Mouse (Mus musculus) granulocyte monocyte progenitor cell, adult 5-6 weeks (primary cell): ENCODE measurements around the gene Kif1bp. TPM values are rescaled to one million over a fixed set of nuclear protein-coding genes. Genes with fewer than 3 reads are reported as not detected.

Experiments used
- ATAC-seq: replicated peaks from 2 replicates; pipeline ENCODE4 v1.8.0; 2016; ENCODE audit warnings: mild to moderate bottlenecking, moderate TSS enrichment, inconsistent platforms; ENCODE audit not compliant: poor library complexity, severe bottlenecking
- total RNA-seq, 2 experiments: library from RNA; stranded (forward) in 1 of 2; stranded (reverse) in 1 of 2; fragments of 200-712, 200-1000 nt in 1 of 2; fragments of >200 nt in 1 of 2; fragmentation: Nextera tagmentation in 1 of 2; gene quantifications; 2 replicates each; pipeline ENCODE4 v1.2.3; 2014 to 2017

Kif1bp gene
- total RNA-seq, 2 experiments from 2014 or later = 16.4 to 27.9 TPM

- ATAC-seq = no peak
These were observed 20.5 kb downstream of the Kif1bp start for GRCm38 (mm10) chr10:62557736-62558135.

GRCm38 (mm10) chr10:62556558-62556901 is 21.7 kb downstream of the Kif1bp start:
- peak; percentile 54 for ATAC-seq

GRCm38 (mm10) chr10:62555705-62556557 is 22.3 kb downstream of the Kif1bp start:
- no peak for ATAC-seq

- peak; percentile 83 for ATAC-seq
These were observed 24.6 kb downstream of the Kif1bp start for GRCm38 (mm10) chr10:62553611-62554091.

- ATAC-seq = no peak
These were observed 27.4 kb downstream of the Kif1bp start for GRCm38 (mm10) chr10:62550787-62551300.

GRCm38 (mm10) chr10:62549523-62550166 is 28.6 kb downstream of the Kif1bp start:
- peak; percentile 68 for ATAC-seq

- no peak for ATAC-seq
These were observed 31.8 kb downstream of the Kif1bp start for GRCm38 (mm10) chr10:62546441-62546840.

- no peak for ATAC-seq
These were observed 32.5 kb downstream of the Kif1bp start for GRCm38 (mm10) chr10:62545759-62546158.

GRCm38 (mm10) chr10:62544316-62544715 is 33.9 kb downstream of the Kif1bp start:
- ATAC-seq = no peak

GRCm38 (mm10) chr10:62543399-62543808 is 34.9 kb downstream of the Kif1bp start:
- peak; percentile 78 for ATAC-seq

GRCm38 (mm10) chr10:62542928-62543327 is 35.3 kb downstream of the Kif1bp start:
- peak; percentile 34 for ATAC-seq

- no peak for ATAC-seq
These were observed 35.8 kb downstream of the Kif1bp start for GRCm38 (mm10) chr10:62542507-62542906.

- ATAC-seq = peak; percentile 43
These were observed 36.8 kb downstream of the Kif1bp start for GRCm38 (mm10) chr10:62541499-62541898.

GRCm38 (mm10) chr10:62540800-62541199 is 37.5 kb downstream of the Kif1bp start:
- ATAC-seq = peak; percentile 18

- no peak for ATAC-seq
These were observed 43.7 kb downstream of the Kif1bp start for GRCm38 (mm10) chr10:62534509-62534908.

- ATAC-seq = peak; percentile 92
These were observed 45.4 kb downstream of the Kif1bp start for GRCm38 (mm10) chr10:62532832-62533231.

- ATAC-seq = peak; percentile 39; the same call in 1 of the 2 replicates
These were observed 48.1 kb downstream of the Kif1bp start for GRCm38 (mm10) chr10:62530183-62530582.

- ATAC-seq = no peak
These were observed 50.9 kb downstream of the Kif1bp start, which contains the start of gene Srgn for GRCm38 (mm10) chr10:62527351-62527750. Gene Srgn (minus strand): TSS chr10:62527451.

GRCm38 (mm10) chr10:62522346-62522950 is 55.8 kb downstream of the Kif1bp start:
- ATAC-seq = no peak

- no peak for ATAC-seq
These were observed 56.5 kb downstream of the Kif1bp start for GRCm38 (mm10) chr10:62521763-62522162.

- no peak for ATAC-seq
These were observed 57.3 kb downstream of the Kif1bp start for GRCm38 (mm10) chr10:62520911-62521310.
